Mouse (Mus musculus): ENCODE results near the gene Scnn1a.

DNA sequence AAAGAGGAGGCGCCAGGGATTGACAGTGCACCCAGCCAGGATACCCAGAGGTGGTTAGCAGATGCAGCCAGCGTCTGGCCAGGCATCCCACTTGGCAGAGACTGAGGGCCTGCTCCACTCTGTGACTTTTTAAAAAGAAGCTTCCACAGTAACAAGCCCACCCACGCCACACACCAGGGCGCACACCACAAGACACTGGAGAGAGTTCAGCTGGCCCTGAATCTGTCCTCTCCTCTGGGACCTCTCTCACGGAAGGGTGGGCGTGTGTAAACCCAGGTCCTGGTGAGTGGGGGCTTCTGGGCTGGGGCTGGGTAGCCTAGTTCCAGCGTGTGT lies 6.3 kb upstream of the Scnn1a start:
- TF ChIP-seq HCFC1 (IDR thresholded peaks at IDR 0.05; ENCODE audit: borderline replicate concordance, insufficient read depth, low read length) = no peak
- TF ChIP-seq ZC3H11A (IDR thresholded peaks at IDR 0.05; ENCODE audit: borderline replicate concordance, low read depth, low read length) = no peak
- TF ChIP-seq ZNF384 (IDR thresholded peaks at IDR 0.05; ENCODE audit: low read depth, low read length) = no peak
- no peak for TF ChIP-seq CHD2 (IDR thresholded peaks at IDR 0.05; ENCODE audit: low read depth, low read length)
